Mouse (Mus musculus) liver, postnatal 0 days (tissue): ENCODE measurements around the gene Kcnip2. TPM values are rescaled to one million over a fixed set of nuclear protein-coding genes. Genes with fewer than 3 reads are reported as not detected.

Source experiments
- ATAC-seq: fragments of 200-750 bp; cut with Nextera tagmentation; 2 replicates; pipeline ENCODE4 v1.8.0; 2017; ENCODE audit warnings: mild to moderate bottlenecking, moderate library complexity
- DNase-seq: peaks from one replicate; pipeline ENCODE4 v3.0.0-alpha.2; 2016
- H3K27ac ChIP-seq: fragments of 300-500 bp; sonication (generic); 2 replicates; pipeline ENCODE4 v1.5.1; 2014; ENCODE audit warnings: antibody characterized with exemption, moderate library complexity, mild to moderate bottlenecking, low read depth
- H3K27me3 ChIP-seq: fragments of 300-500 bp; sonication (generic); 2 replicates; pipeline ENCODE4 v1.6.1; 2014; ENCODE audit warnings: low read length, control low read depth, mixed read lengths; ENCODE audit not compliant: insufficient read depth
- H3K36me3 ChIP-seq: fragments of 300-500 bp; sonication (generic); replicated peaks from 2 replicates; pipeline ENCODE4 v1.6.1; 2014; ENCODE audit warnings: mild to moderate bottlenecking, control low read depth, low read length, moderate library complexity, mixed read lengths; ENCODE audit not compliant: insufficient read depth
- H3K4me1 ChIP-seq: fragments of 300-500 bp; sonication (generic); 2 replicates; pipeline ENCODE4 v1.6.1; 2014; ENCODE audit warnings: antibody characterized with exemption, mild to moderate bottlenecking, control low read depth; ENCODE audit not compliant: insufficient read depth
- H3K4me2 ChIP-seq: fragments of 300-500 bp; sonication (generic); 2 replicates; pipeline ENCODE4 v1.6.1; 2014; ENCODE audit warnings: low read depth, mild to moderate bottlenecking, low read length, moderate library complexity, mixed read lengths
- H3K4me3 ChIP-seq: fragments of 300-500 bp; sonication (generic); 2 replicates; pipeline ENCODE4 v1.5.1; 2014; ENCODE audit warnings: low read depth, low read length
- H3K9ac ChIP-seq: fragments of 300-500 bp; sonication (generic); replicated peaks from 2 replicates; pipeline ENCODE4 v1.6.1; 2014; ENCODE audit warnings: mild to moderate bottlenecking, moderate library complexity
- H3K9me3 ChIP-seq: fragments of 300-500 bp; sonication (generic); 2 replicates; pipeline ENCODE4 v1.6.1; 2016; ENCODE audit warnings: mild to moderate bottlenecking, control low read depth, low read length, mixed read lengths
- CTCF ChIP-seq: sonication (generic); IDR thresholded peaks from 2 replicates; pipeline ENCODE4 v1.5.1; 2016; ENCODE audit warnings: antibody characterized with exemption, low read depth
- EP300 ChIP-seq: IDR thresholded peaks from 2 replicates; pipeline ENCODE4 v1.6.1; 2016; ENCODE audit warnings: antibody characterized with exemption, low read depth, mild to moderate bottlenecking
- WGBS: fragments of 180-500 bp; shearing (Covaris S2); extraction: QIAGEN DNeasy Blood & Tissue Kit; methylation state at CpG from one replicate; pipeline ENCODE4 v1.1.7; 2014; ENCODE audit not compliant: insufficient replicate concordance; 5-methylcytosine and 5-hydroxymethylcytosine counted together
- polyA plus RNA-seq: library from polyadenylated mRNA; unstranded; fragments of >200 nt; fragmentation: Nextera tagmentation; extraction: Ambion mirVana; gene quantifications from 2 replicates; pipeline ENCODE4 v1.2.1, GENCODE M21; 2015

Kcnip2 gene
- polyA plus RNA-seq, 1 experiment from 2014 or later, result 0.59 TPM

- ATAC-seq (peak; percentile 81), DNase-seq (peak; percentile 93)
- no peak for TF ChIP-seq EP300
- H3K27ac ChIP-seq, result 0 out of 2 replicates have a peak within 1 kb of the TSS, but pooled peaks have one; percentile 34
- H3K9ac ChIP-seq, result peak within 1 kb of the TSS; percentile 80
- no peaks in the 10 kb centered on the region for H3K9me3 ChIP-seq
- under 1% methylated on average over 52 of the region's 60 CpGs for WGBS
- peak within 1 kb of the TSS; percentile 95 for H3K4me2 ChIP-seq
- peaks cover 33% of the 10 kb centered on the region for H3K36me3 ChIP-seq
- H3K27me3 ChIP-seq, result peaks cover 18% of the 10 kb centered on the region
- H3K4me1 ChIP-seq, result peaks cover 34% of the 10 kb centered on the region
- H3K4me3 ChIP-seq, result peak within 1 kb of the TSS; percentile 81
Measured at GRCm38 (mm10) chr19:45749243-45750043, 66.4 kb downstream of the Kcnip2 start, which contains the start of gene Npm3. Gene Npm3, minus strand, starts transcription at chr19:45749591.

- WGBS, result under 1% methylated on average over 23 of the region's 33 CpGs
- Histone ChIP-seq H3K4me2 (peak overlapping the region; percentile 95), H3K36me3 (peaks cover 27% of the 10 kb centered on the region), H3K27me3 (peaks cover 24% of the 10 kb centered on the region), H3K4me3 (peak overlapping the region; percentile 81), H3K9me3 (no peaks in the 10 kb centered on the region), H3K9ac (peak overlapping the region; percentile 80), H3K27ac (no peak overlapping the region), H3K4me1 (peaks cover 34% of the 10 kb centered on the region)
- peak; percentile 10 for ATAC-seq
- DNase-seq, result peak; percentile 48
- TF ChIP-seq EP300 (no peak), CTCF (no peak)
Measured at GRCm38 (mm10) chr19:45748691-45749242, 67.1 kb downstream of the Kcnip2 start.

GRCm38 (mm10) chr19:45748206-45748605 lies 67.7 kb downstream of the Kcnip2 start:
- H3K4me3 ChIP-seq, result peak overlapping the region; percentile 81
- no peak for DNase-seq
- peak; percentile 1; the same call in 1 of the 2 replicates for ATAC-seq
- peaks cover 23% of the 10 kb centered on the region for H3K36me3 ChIP-seq
- 40% methylated on average over 9 of the region's 9 CpGs for WGBS
- H3K27ac ChIP-seq, result no peak overlapping the region
- peaks cover 34% of the 10 kb centered on the region for H3K4me1 ChIP-seq
- no peaks in the 10 kb centered on the region for H3K9me3 ChIP-seq
- TF ChIP-seq CTCF (no peak), EP300 (no peak)
- H3K4me2 ChIP-seq, result peak overlapping the region; percentile 95
- H3K27me3 ChIP-seq, result peaks cover 30% of the 10 kb centered on the region
- peak overlapping the region; percentile 80 for H3K9ac ChIP-seq

- Histone ChIP-seq H3K36me3 (peaks cover 13% of the 10 kb centered on the region), H3K4me1 (peaks cover 36% of the 10 kb centered on the region), H3K4me2 (no peak overlapping the region), H3K27ac (no peak overlapping the region), H3K9me3 (no peaks in the 10 kb centered on the region), H3K27me3 (peaks cover 38% of the 10 kb centered on the region), H3K4me3 (no peak overlapping the region), H3K9ac (no peak overlapping the region)
- TF ChIP-seq CTCF, result peak; percentile 93
- TF ChIP-seq EP300, result peak; percentile 50; the same call in 1 of the 2 replicates
- 32% methylated on average over 11 of the region's 11 CpGs for WGBS
- ATAC-seq, result peak; percentile 31
- peak; percentile 91 for DNase-seq
Measured at GRCm38 (mm10) chr19:45747028-45747867, 68.6 kb downstream of the Kcnip2 start.

- peak; percentile 86 for DNase-seq
- Histone ChIP-seq H3K4me3 (no peak overlapping the region), H3K9me3 (no peaks in the 10 kb centered on the region), H3K4me1 (peaks cover 36% of the 10 kb centered on the region), H3K27ac (no peak overlapping the region), H3K9ac (no peak overlapping the region), H3K4me2 (peak overlapping the region; percentile 20), H3K36me3 (peaks cover 5% of the 10 kb centered on the region), H3K27me3 (peaks cover 46% of the 10 kb centered on the region)
- TF ChIP-seq CTCF, result peak; percentile 94
- TF ChIP-seq EP300, result no peak
- 10% methylated on average over 29 of the region's 29 CpGs for WGBS
- ATAC-seq, result peak; percentile 35
Measured at GRCm38 (mm10) chr19:45746153-45747020, 69.5 kb downstream of the Kcnip2 start.
